Mouse (Mus musculus): Measurements from ENCODE around the gene Reln. TPM values are rescaled to one million over a fixed set of nuclear protein-coding genes. Genes with fewer than 3 reads are reported as not detected.
A peak's percentile ranks its signal among the peaks of the same experiment; 100 is the strongest.

Gene Reln
- 0.63 TPM in 1 of 2 replicates, not detected in the other for total RNA-seq (2017)

- no peak for ATAC-seq (replicated peaks in 1 of 2; ENCODE audit: insufficient read depth in 1 of 2, low FRiP score in 2 of 2, low TSS enrichment in 1 of 2, low read depth in 1 of 2, poor library complexity in 2 of 2, severe bottlenecking in 2 of 2)
Measured at GRCm38 (mm10) chr5:22344556-22344975, at the start of gene Reln. Gene Reln, minus strand, starts transcription at chr5:22344702.

GRCm38 (mm10) chr5:22388502-22388901 lies 44.0 kb upstream of the Reln start:
- no peak for ATAC-seq (replicated peaks in 1 of 2; ENCODE audit: insufficient read depth in 1 of 2, low FRiP score in 2 of 2, low TSS enrichment in 1 of 2, low read depth in 1 of 2, poor library complexity in 2 of 2, severe bottlenecking in 2 of 2)

- ATAC-seq (replicated peaks in 1 of 2; ENCODE audit: insufficient read depth in 1 of 2, low FRiP score in 2 of 2, low TSS enrichment in 1 of 2, low read depth in 1 of 2, poor library complexity in 2 of 2, severe bottlenecking in 2 of 2), result peak; percentile 46 to 58; a peak in 3 of 4 replicates
Measured at GRCm38 (mm10) chr5:22360510-22360909, 16.0 kb upstream of the Reln start.

- peak in 1 of 2 experiments; percentile 25; a peak in 1 of 4 replicates for ATAC-seq (replicated peaks in 1 of 2; ENCODE audit: insufficient read depth in 1 of 2, low FRiP score in 2 of 2, low TSS enrichment in 1 of 2, low read depth in 1 of 2, poor library complexity in 2 of 2, severe bottlenecking in 2 of 2)
Measured at GRCm38 (mm10) chr5:22348412-22348811, 3.9 kb upstream of the Reln start.

- no peak for ATAC-seq (replicated peaks in 1 of 2; ENCODE audit: insufficient read depth in 1 of 2, low FRiP score in 2 of 2, low TSS enrichment in 1 of 2, low read depth in 1 of 2, poor library complexity in 2 of 2, severe bottlenecking in 2 of 2)
Measured at GRCm38 (mm10) chr5:22347732-22348131, 3.2 kb upstream of the Reln start.

- ATAC-seq (replicated peaks in 1 of 2; ENCODE audit: insufficient read depth in 1 of 2, low FRiP score in 2 of 2, low TSS enrichment in 1 of 2, low read depth in 1 of 2, poor library complexity in 2 of 2, severe bottlenecking in 2 of 2), result no peak
Measured at GRCm38 (mm10) chr5:22345894-22346635, 1.6 kb upstream of the Reln start.

GRCm38 (mm10) chr5:22344976-22345651 lies 612 bp upstream of the Reln start:
- ATAC-seq (replicated peaks in 1 of 2; ENCODE audit: insufficient read depth in 1 of 2, low FRiP score in 2 of 2, low TSS enrichment in 1 of 2, low read depth in 1 of 2, poor library complexity in 2 of 2, severe bottlenecking in 2 of 2), result no peak

- ATAC-seq (replicated peaks in 1 of 2; ENCODE audit: insufficient read depth in 1 of 2, low FRiP score in 2 of 2, low TSS enrichment in 1 of 2, low read depth in 1 of 2, poor library complexity in 2 of 2, severe bottlenecking in 2 of 2), result no peak
Measured at GRCm38 (mm10) chr5:22343843-22344555, 503 bp downstream of the Reln start.

GRCm38 (mm10) chr5:22343536-22343842 lies 1.0 kb downstream of the Reln start:
- no peak for ATAC-seq (replicated peaks in 1 of 2; ENCODE audit: insufficient read depth in 1 of 2, low FRiP score in 2 of 2, low TSS enrichment in 1 of 2, low read depth in 1 of 2, poor library complexity in 2 of 2, severe bottlenecking in 2 of 2)

GRCm38 (mm10) chr5:22342461-22342860 lies 2.0 kb downstream of the Reln start:
- ATAC-seq (replicated peaks in 1 of 2; ENCODE audit: insufficient read depth in 1 of 2, low FRiP score in 2 of 2, low TSS enrichment in 1 of 2, low read depth in 1 of 2, poor library complexity in 2 of 2, severe bottlenecking in 2 of 2), result no peak

GRCm38 (mm10) chr5:22340991-22341390 lies 3.5 kb downstream of the Reln start:
- no peak for ATAC-seq (replicated peaks in 1 of 2; ENCODE audit: insufficient read depth in 1 of 2, low FRiP score in 2 of 2, low TSS enrichment in 1 of 2, low read depth in 1 of 2, poor library complexity in 2 of 2, severe bottlenecking in 2 of 2)

- no peak for ATAC-seq (replicated peaks in 1 of 2; ENCODE audit: insufficient read depth in 1 of 2, low FRiP score in 2 of 2, low TSS enrichment in 1 of 2, low read depth in 1 of 2, poor library complexity in 2 of 2, severe bottlenecking in 2 of 2)
Measured at GRCm38 (mm10) chr5:22335408-22335807, 9.1 kb downstream of the Reln start.

GRCm38 (mm10) chr5:22330802-22331201 lies 13.7 kb downstream of the Reln start:
- ATAC-seq (replicated peaks in 1 of 2; ENCODE audit: insufficient read depth in 1 of 2, low FRiP score in 2 of 2, low TSS enrichment in 1 of 2, low read depth in 1 of 2, poor library complexity in 2 of 2, severe bottlenecking in 2 of 2), result no peak

- ATAC-seq (replicated peaks in 1 of 2; ENCODE audit: insufficient read depth in 1 of 2, low FRiP score in 2 of 2, low TSS enrichment in 1 of 2, low read depth in 1 of 2, poor library complexity in 2 of 2, severe bottlenecking in 2 of 2), result no peak
Measured at GRCm38 (mm10) chr5:22328431-22329359, 15.8 kb downstream of the Reln start.

GRCm38 (mm10) chr5:22327170-22327569 lies 17.3 kb downstream of the Reln start:
- ATAC-seq (replicated peaks in 1 of 2; ENCODE audit: insufficient read depth in 1 of 2, low FRiP score in 2 of 2, low TSS enrichment in 1 of 2, low read depth in 1 of 2, poor library complexity in 2 of 2, severe bottlenecking in 2 of 2), result no peak

- ATAC-seq (replicated peaks in 1 of 2; ENCODE audit: insufficient read depth in 1 of 2, low FRiP score in 2 of 2, low TSS enrichment in 1 of 2, low read depth in 1 of 2, poor library complexity in 2 of 2, severe bottlenecking in 2 of 2), result no peak
Measured at GRCm38 (mm10) chr5:22323801-22324200, 20.7 kb downstream of the Reln start.

- no peak for ATAC-seq (replicated peaks in 1 of 2; ENCODE audit: insufficient read depth in 1 of 2, low FRiP score in 2 of 2, low TSS enrichment in 1 of 2, low read depth in 1 of 2, poor library complexity in 2 of 2, severe bottlenecking in 2 of 2)
Measured at GRCm38 (mm10) chr5:22317807-22318206, 26.7 kb downstream of the Reln start.
